Mouse (Mus musculus) urinary bladder, postnatal 25 days (tissue): ENCODE measurements around the gene Sp100.
"Not testable (repeated sequence)": the region's sequence is repeated elsewhere in the genome, so short reads cannot be mapped to it uniquely, and the experiment has no call there.

Source experiments
- DNase-seq: peaks from one replicate; pipeline ENCODE4 v3.0.0; 2022; ENCODE audit warnings: low spot score

Gene Sp100

GRCm38 (mm10) chr1:85649881-85650280 lies at the start of gene Sp100:
TSS of gene Sp100 (plus strand) at chr1:85649988.
- DNase-seq, result not testable (repeated sequence)

DNA sequence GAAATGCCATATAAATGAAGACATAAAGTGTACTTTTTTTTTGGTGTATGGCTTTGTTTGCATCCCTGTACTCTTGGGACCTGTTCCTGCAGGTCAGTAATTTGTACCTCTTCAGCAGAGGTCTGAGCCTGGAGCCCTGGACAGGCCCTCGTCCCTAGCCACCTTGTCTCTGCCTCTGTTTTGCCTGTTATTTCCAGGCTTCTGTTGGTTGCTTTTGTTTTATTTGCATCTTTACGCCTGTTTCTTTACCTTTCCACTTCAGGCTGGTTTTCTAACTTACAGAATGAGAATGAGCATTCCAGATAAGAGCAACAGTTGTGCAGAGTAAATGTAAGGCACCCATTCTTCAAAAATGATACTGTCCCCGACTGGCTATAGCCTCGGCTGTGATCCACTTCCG lies 49.7 kb upstream of the Sp100 start, which contains the start of gene Sp140:
TSS of gene Sp140 (plus strand) at position 301 of the 400 bp plus-strand sequence.
- DNase-seq, result not testable (repeated sequence)

- not testable (repeated sequence) for DNase-seq
Measured at GRCm38 (mm10) chr1:85600794-85601193, 49.0 kb upstream of the Sp100 start.

- not testable (repeated sequence) for DNase-seq
Measured at GRCm38 (mm10) chr1:85604341-85604740, 45.4 kb upstream of the Sp100 start.

- DNase-seq, result not testable (repeated sequence)
Measured at GRCm38 (mm10) chr1:85608361-85608760, 41.4 kb upstream of the Sp100 start.

GRCm38 (mm10) chr1:85610581-85610980 lies 39.2 kb upstream of the Sp100 start:
- DNase-seq, result not testable (repeated sequence)

DNA sequence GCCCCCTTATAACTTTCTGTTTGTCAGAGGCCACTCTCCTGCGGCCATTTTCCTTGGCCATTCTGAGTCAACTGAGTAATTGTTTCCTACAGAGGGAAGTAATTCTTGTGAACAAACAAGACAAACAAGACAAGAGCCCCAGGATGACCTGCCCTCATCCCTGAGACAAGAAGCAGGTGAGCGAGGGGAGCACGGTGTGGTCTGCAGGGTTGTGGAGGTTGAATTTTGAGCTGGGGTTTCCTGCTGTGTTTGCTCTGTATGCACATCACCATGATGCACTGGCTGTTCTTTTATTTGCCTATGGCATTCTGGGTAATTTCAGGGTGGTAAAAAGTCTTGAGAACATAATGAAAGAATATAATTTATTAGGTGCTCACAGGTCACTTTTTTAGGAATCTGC lies 34.7 kb upstream of the Sp100 start:
- not testable (repeated sequence) for DNase-seq

GRCm38 (mm10) chr1:85615819-85616218 lies 34.0 kb upstream of the Sp100 start:
- DNase-seq, result not testable (repeated sequence)

DNA sequence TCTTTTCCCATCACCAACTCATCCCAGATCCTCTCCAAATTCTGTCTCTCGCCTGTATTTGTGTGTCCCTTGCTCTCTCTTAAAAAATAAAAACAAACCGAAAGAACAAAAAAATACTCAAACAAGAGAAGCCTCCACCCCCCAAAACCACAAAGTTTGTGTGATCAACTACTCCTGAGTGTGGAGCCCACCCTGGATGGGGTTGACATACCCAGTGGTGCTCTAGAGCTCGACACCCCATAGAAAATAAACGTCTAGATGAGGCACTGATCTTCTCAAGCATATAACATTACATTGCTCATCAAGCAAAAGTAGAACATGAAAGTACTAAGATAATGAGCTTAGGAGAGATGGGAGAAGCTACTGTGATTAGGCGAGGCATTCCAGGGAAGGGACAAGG lies 32.6 kb upstream of the Sp100 start:
- not testable (repeated sequence) for DNase-seq

DNA sequence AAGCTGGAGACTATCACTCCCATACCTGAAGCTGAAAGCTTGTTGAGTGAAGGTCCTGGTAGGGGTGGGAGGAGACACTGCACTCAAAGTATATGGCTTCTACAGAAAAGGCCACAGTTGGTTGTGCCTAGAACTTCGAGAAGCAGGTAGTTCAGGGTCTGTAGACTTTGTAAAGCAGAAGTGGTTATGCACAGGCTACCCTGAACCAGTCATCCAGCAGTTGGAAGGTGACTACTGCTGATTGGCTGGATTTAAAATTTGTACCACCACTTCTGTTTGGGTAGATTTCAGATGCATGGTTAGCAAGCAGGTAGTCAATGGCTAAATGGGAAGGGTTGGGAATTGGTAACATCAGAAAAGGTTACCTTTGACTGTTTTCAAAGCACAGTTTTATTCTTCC lies 31.1 kb upstream of the Sp100 start:
- not testable (repeated sequence) for DNase-seq

GRCm38 (mm10) chr1:85636936-85637335 lies 12.9 kb upstream of the Sp100 start:
- DNase-seq, result not testable (repeated sequence)

DNA sequence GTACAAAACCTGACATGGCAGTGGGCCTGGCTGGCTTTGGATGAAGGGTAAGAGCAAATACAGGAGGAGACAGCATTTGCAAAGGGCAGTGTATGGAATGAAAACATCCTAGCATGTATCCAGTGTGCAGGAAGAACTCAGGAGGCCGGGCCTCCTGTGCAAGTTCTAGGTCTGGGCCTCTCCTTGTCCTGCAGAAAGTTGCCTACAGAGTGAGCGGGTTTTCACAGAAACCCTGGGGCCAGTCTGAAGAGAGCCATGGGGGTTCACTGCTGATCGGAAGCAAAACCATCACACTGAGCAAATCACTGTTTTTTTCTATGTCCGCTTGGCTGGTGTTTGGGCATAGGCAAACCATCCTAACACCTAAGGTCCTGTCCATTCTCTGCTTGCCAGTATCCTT lies 11.6 kb upstream of the Sp100 start:
- not testable (repeated sequence) for DNase-seq

- not testable (repeated sequence) for DNase-seq
Measured at GRCm38 (mm10) chr1:85650524-85650923, 736 bp downstream of the Sp100 start.

GRCm38 (mm10) chr1:85651770-85652275 lies 2.0 kb downstream of the Sp100 start:
- DNase-seq, result not testable (repeated sequence)

DNA sequence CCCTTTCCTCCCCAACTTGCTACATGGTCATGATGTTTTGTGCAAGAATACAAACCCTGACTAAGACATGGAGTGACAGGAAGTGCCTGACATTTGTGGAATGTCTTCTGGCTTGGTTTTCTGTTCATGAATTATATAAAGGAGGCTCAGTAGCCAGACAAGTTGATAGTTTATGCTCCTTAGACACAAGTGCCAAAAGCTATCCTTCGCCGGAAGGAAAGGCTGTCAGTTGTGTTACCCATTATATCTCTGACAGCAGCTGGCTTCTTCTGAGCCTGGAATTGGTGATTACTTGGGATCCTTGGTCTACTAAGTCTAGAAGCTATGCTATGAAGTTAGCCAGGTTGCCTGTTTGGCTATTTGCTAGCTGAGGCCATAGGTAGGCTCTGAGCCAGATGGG lies 7.4 kb downstream of the Sp100 start:
- DNase-seq, result not testable (repeated sequence)

- DNase-seq, result no peak
Measured at GRCm38 (mm10) chr1:85664266-85664665, 14.5 kb downstream of the Sp100 start.

GRCm38 (mm10) chr1:85680226-85680625 lies 30.4 kb downstream of the Sp100 start:
- DNase-seq, result no peak

- DNase-seq, result no peak
Measured at GRCm38 (mm10) chr1:85686666-85687065, 36.9 kb downstream of the Sp100 start.

DNA sequence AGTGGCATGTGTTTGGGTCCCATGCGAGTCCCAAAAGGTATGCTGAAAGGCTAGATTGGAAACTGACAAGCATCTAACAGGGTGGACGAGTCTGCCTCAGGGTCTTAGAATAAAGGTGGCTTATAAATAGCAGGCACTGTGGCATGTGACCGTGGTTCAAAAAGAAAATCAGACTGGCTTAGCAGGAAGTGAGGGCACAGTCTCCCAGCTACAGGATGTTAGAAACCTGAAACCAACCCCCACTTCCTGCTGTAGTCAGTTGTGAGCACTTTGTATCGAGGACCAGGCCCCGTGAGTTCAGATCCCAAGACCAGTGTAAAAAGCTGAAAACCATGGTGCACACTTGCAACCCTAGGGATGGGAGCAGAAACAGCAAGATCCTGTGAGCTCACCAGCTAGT lies 37.6 kb downstream of the Sp100 start:
- DNase-seq, result no peak

DNA sequence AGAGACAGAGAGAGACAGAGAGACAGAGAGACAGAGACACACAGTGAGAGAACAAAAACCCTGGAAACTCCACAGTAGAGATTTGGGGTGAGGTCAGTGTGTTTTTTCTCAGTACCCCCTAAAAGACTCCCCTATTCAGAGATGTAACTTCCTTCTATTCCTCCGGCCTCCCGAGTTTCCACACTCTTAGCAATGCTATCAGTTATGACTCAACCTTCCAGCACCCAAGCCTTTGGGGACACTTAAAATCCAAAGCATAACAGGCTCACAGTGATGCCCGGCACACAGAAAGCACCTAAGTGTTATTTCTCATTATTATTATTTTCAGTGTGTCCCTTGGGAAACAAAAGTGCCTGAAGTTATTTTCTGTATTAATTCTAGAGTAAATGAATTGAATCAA lies 40.8 kb downstream of the Sp100 start:
- no peak for DNase-seq

DNA sequence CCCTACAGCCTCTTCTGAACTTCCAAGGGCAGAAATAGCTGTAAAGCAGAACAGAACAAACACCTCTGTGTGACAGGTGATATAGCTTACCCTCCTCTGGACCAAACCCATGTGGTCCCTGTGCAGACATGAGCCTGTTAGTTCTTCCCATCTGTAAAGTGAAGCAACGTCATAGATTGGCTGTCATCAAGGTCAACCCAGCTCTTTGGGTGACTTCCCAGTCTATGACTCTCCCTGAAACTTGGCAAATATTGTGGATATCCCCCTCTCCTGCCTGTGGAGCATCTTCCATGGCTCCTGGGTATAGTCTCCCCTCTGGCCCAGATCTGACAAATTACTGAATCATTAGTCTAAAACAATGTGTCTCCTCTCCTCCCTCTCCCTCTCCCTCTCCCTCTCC lies 42.5 kb downstream of the Sp100 start:
- DNase-seq, result no peak

GRCm38 (mm10) chr1:85693280-85693679 lies 43.5 kb downstream of the Sp100 start:
- DNase-seq, result no peak

- no peak for DNase-seq
Measured at GRCm38 (mm10) chr1:85695646-85696045, 45.9 kb downstream of the Sp100 start.

GRCm38 (mm10) chr1:85697721-85698493 lies 48.1 kb downstream of the Sp100 start:
- no peak for DNase-seq
